Mouse (Mus musculus): ENCODE data around the gene Ddx17. TPM values are rescaled to one million over a fixed set of nuclear protein-coding genes. Genes with fewer than 3 reads are reported as not detected.

Gene Ddx17
- total and polyA plus RNA-seq, 2 experiments: 88.5 to 105 TPM

- TF ChIP-seq CTCF (IDR thresholded peaks at IDR 0.05; ENCODE audit: low read depth, low read length): no peak
- TF ChIP-seq POLR2A (IDR thresholded peaks at IDR 0.05; ENCODE audit: extremely low read depth, insufficient read depth, low read length): no peak
- WGBS: 25% methylated on average over 18 of the region's 18 CpGs
- no peaks in the 10 kb centered on the region for H3K79me2 ChIP-seq (ENCODE audit: control insufficient read depth, insufficient read depth, low read length)
- H3K27me3 ChIP-seq (ENCODE audit: control insufficient read depth, insufficient read depth, low read length): peaks cover 21% of the 10 kb centered on the region
- no peak overlapping the region for H3K9ac ChIP-seq (ENCODE audit: low read depth, low read length)
- no peaks in the 10 kb centered on the region; the same call in 1 of the 2 replicates for H3K4me1 ChIP-seq (ENCODE audit: control insufficient read depth, insufficient read depth, low read length)
- no peaks in the 10 kb centered on the region for H3K36me3 ChIP-seq (ENCODE audit: control insufficient read depth, insufficient read depth, low read length)
- H3K27ac ChIP-seq (replicated peaks; ENCODE audit: insufficient read depth, low read depth, low read length): no peak overlapping the region
- H3K4me3 ChIP-seq (ENCODE audit: insufficient read depth, low read depth, low read length): no peak overlapping the region
- DNase-seq (ENCODE audit: extremely low read depth, low read depth, low spot score): no peak
Measured at GRCm38 (mm10) chr15:79502891-79503341, 43.6 kb downstream of the Ddx17 start.

- H3K27me3 ChIP-seq (ENCODE audit: control insufficient read depth, insufficient read depth, low read length): peaks cover 12% of the 10 kb centered on the region
- no peaks in the 10 kb centered on the region for H3K36me3 ChIP-seq (ENCODE audit: control insufficient read depth, insufficient read depth, low read length)
- no peak for DNase-seq (ENCODE audit: extremely low read depth, low read depth, low spot score)
- H3K4me1 ChIP-seq (ENCODE audit: control insufficient read depth, insufficient read depth, low read length): no peaks in the 10 kb centered on the region; the same call in 1 of the 2 replicates
- H3K27ac ChIP-seq (replicated peaks; ENCODE audit: insufficient read depth, low read depth, low read length): no peak overlapping the region
- H3K9ac ChIP-seq (ENCODE audit: low read depth, low read length): no peak overlapping the region
- WGBS: 83% methylated on average over 17 of the region's 17 CpGs
- H3K79me2 ChIP-seq (ENCODE audit: control insufficient read depth, insufficient read depth, low read length): no peaks in the 10 kb centered on the region
- TF ChIP-seq CTCF (IDR thresholded peaks at IDR 0.05; ENCODE audit: low read depth, low read length): no peak
- H3K4me3 ChIP-seq (ENCODE audit: insufficient read depth, low read depth, low read length): no peak overlapping the region
Measured at GRCm38 (mm10) chr15:79500110-79500509, 46.4 kb downstream of the Ddx17 start.

GRCm38 (mm10) chr15:79493527-79493926 lies 53.0 kb downstream of the Ddx17 start:
- no peaks in the 10 kb centered on the region for H3K36me3 ChIP-seq (ENCODE audit: control insufficient read depth, insufficient read depth, low read length)
- TF ChIP-seq CTCF (IDR thresholded peaks at IDR 0.05; ENCODE audit: low read depth, low read length) (no peak), POLR2A (IDR thresholded peaks at IDR 0.05; ENCODE audit: extremely low read depth, insufficient read depth, low read length) (no peak)
- H3K79me2 ChIP-seq (ENCODE audit: control insufficient read depth, insufficient read depth, low read length): no peaks in the 10 kb centered on the region
- H3K9ac ChIP-seq (ENCODE audit: low read depth, low read length): no peak overlapping the region
- no peaks in the 10 kb centered on the region; the same call in 1 of the 2 replicates for H3K27me3 ChIP-seq (ENCODE audit: control insufficient read depth, insufficient read depth, low read length)
- no peak for DNase-seq (ENCODE audit: extremely low read depth, low read depth, low spot score)
- WGBS: 59% methylated on average over 18 of the region's 18 CpGs
- H3K4me3 ChIP-seq (ENCODE audit: insufficient read depth, low read depth, low read length): no peak overlapping the region
- no peaks in the 10 kb centered on the region for H3K4me1 ChIP-seq (ENCODE audit: control insufficient read depth, insufficient read depth, low read length)
- H3K27ac ChIP-seq (replicated peaks; ENCODE audit: insufficient read depth, low read depth, low read length): no peak overlapping the region

- H3K27ac ChIP-seq (replicated peaks; ENCODE audit: insufficient read depth, low read depth, low read length): no peak overlapping the region
- no peaks in the 10 kb centered on the region for H3K4me1 ChIP-seq (ENCODE audit: control insufficient read depth, insufficient read depth, low read length)
- H3K4me3 ChIP-seq (ENCODE audit: insufficient read depth, low read depth, low read length): no peak overlapping the region
- TF ChIP-seq CTCF (IDR thresholded peaks at IDR 0.05; ENCODE audit: low read depth, low read length): no peak
- TF ChIP-seq POLR2A (IDR thresholded peaks at IDR 0.05; ENCODE audit: extremely low read depth, insufficient read depth, low read length): no peak
- H3K9ac ChIP-seq (ENCODE audit: low read depth, low read length): no peak overlapping the region
- H3K27me3 ChIP-seq (ENCODE audit: control insufficient read depth, insufficient read depth, low read length): no peaks in the 10 kb centered on the region; the same call in 1 of the 2 replicates
- H3K79me2 ChIP-seq (ENCODE audit: control insufficient read depth, insufficient read depth, low read length): no peaks in the 10 kb centered on the region
- 81% methylated on average over 11 of the region's 11 CpGs for WGBS
- H3K36me3 ChIP-seq (ENCODE audit: control insufficient read depth, insufficient read depth, low read length): no peaks in the 10 kb centered on the region
- no peak for DNase-seq (ENCODE audit: extremely low read depth, low read depth, low spot score)
Measured at GRCm38 (mm10) chr15:79489463-79489862, 57.1 kb downstream of the Ddx17 start.

- Histone ChIP-seq H3K4me1 (ENCODE audit: control insufficient read depth, insufficient read depth, low read length) (no peaks in the 10 kb centered on the region), H3K9ac (ENCODE audit: low read depth, low read length) (no peak overlapping the region), H3K27ac (replicated peaks; ENCODE audit: insufficient read depth, low read depth, low read length) (no peak overlapping the region), H3K79me2 (ENCODE audit: control insufficient read depth, insufficient read depth, low read length) (no peaks in the 10 kb centered on the region), H3K27me3 (ENCODE audit: control insufficient read depth, insufficient read depth, low read length) (no peaks in the 10 kb centered on the region), H3K36me3 (ENCODE audit: control insufficient read depth, insufficient read depth, low read length) (no peaks in the 10 kb centered on the region), H3K4me3 (ENCODE audit: insufficient read depth, low read depth, low read length) (no peak overlapping the region)
- TF ChIP-seq CTCF (IDR thresholded peaks at IDR 0.05; ENCODE audit: low read depth, low read length): no peak
- TF ChIP-seq POLR2A (IDR thresholded peaks at IDR 0.05; ENCODE audit: extremely low read depth, insufficient read depth, low read length): no peak
- 20% methylated on average over 15 of the region's 15 CpGs for WGBS
- DNase-seq (ENCODE audit: extremely low read depth, low read depth, low spot score): no peak
Measured at GRCm38 (mm10) chr15:79481181-79481688, 65.3 kb downstream of the Ddx17 start.

Other genes with a start within 250 kb of the Ddx17 start
- gene Pla2g6, start 218.4 kb downstream of the Ddx17 start, total RNA-seq (2014; rRNA removed): 16.3 and 29.3 TPM in 2 replicates
- gene Pla2g6, start 218.4 kb downstream of the Ddx17 start, polyA plus RNA-seq (2012; rRNA removed): 24.5 and 25.1 TPM in 2 replicates
- 8.5 and 10.8 TPM in 2 replicates for gene Maff, start 200.1 kb downstream of the Ddx17 start, total RNA-seq (2014; rRNA removed)
- gene Maff, start 200.1 kb downstream of the Ddx17 start, polyA plus RNA-seq (2012; rRNA removed): 0.75 and 0.89 TPM in 2 replicates
- gene Tmem184b, start 143.2 kb downstream of the Ddx17 start, total RNA-seq (2014; rRNA removed): 6.0 and 10.1 TPM in 2 replicates
- 46.8 and 48.7 TPM in 2 replicates for gene Tmem184b, start 143.2 kb downstream of the Ddx17 start, polyA plus RNA-seq (2012; rRNA removed)
- 4.3 and 6.8 TPM in 2 replicates for gene Csnk1e, start 91.2 kb downstream of the Ddx17 start, total RNA-seq (2014; rRNA removed)
- gene Csnk1e, start 91.2 kb downstream of the Ddx17 start, polyA plus RNA-seq (2012; rRNA removed): 4.7 and 6.6 TPM in 2 replicates
- gene Kcnj4, start 41.5 kb downstream of the Ddx17 start, total RNA-seq (2014; rRNA removed): 0.07 TPM in 1 of 2 replicates, not detected in the other
- not detected in 2 replicates for gene Kcnj4, start 41.5 kb downstream of the Ddx17 start, polyA plus RNA-seq (2012; rRNA removed)
- gene Kdelr3, start 30.3 kb downstream of the Ddx17 start, total RNA-seq (2014; rRNA removed): 0.54 and 0.83 TPM in 2 replicates
- 0.50 and 0.67 TPM in 2 replicates for gene Kdelr3, start 30.3 kb downstream of the Ddx17 start, polyA plus RNA-seq (2012; rRNA removed)
- 0.09 TPM in 1 of 2 replicates, not detected in the other for gene Dmc1, start 58.4 kb upstream of the Ddx17 start, total RNA-seq (2014; rRNA removed)
- gene Dmc1, start 58.4 kb upstream of the Ddx17 start, polyA plus RNA-seq (2012; rRNA removed): not detected in 2 replicates
- gene Fam227a, start 112.2 kb upstream of the Ddx17 start, total RNA-seq (2014; rRNA removed): 0.83 and 1.1 TPM in 2 replicates
- 0.14 and 0.20 TPM in 2 replicates for gene Fam227a, start 112.2 kb upstream of the Ddx17 start, polyA plus RNA-seq (2012; rRNA removed)
- 6.6 and 6.8 TPM in 2 replicates for gene Cby1, start 112.5 kb upstream of the Ddx17 start, total RNA-seq (2014; rRNA removed)
- gene Cby1, start 112.5 kb upstream of the Ddx17 start, polyA plus RNA-seq (2012; rRNA removed): 3.3 and 4.4 TPM in 2 replicates
- 46.0 and 52.8 TPM in 2 replicates for gene Tomm22, start 124.1 kb upstream of the Ddx17 start, total RNA-seq (2014; rRNA removed)
- 22.2 and 23.9 TPM in 2 replicates for gene Tomm22, start 124.1 kb upstream of the Ddx17 start, polyA plus RNA-seq (2012; rRNA removed)
- 19.0 and 25.6 TPM in 2 replicates for gene Josd1, start 141.2 kb upstream of the Ddx17 start, total RNA-seq (2014; rRNA removed)
- 21.9 and 22.6 TPM in 2 replicates for gene Josd1, start 141.2 kb upstream of the Ddx17 start, polyA plus RNA-seq (2012; rRNA removed)
- gene Gtpbp1, start 144.1 kb upstream of the Ddx17 start, total RNA-seq (2014; rRNA removed): 8.1 and 8.5 TPM in 2 replicates
- 12.8 and 13.2 TPM in 2 replicates for gene Gtpbp1, start 144.1 kb upstream of the Ddx17 start, polyA plus RNA-seq (2012; rRNA removed)
- gene Sun2, start 195.8 kb upstream of the Ddx17 start, total RNA-seq (2014; rRNA removed): 33.9 and 45.8 TPM in 2 replicates
- 29.7 and 33.4 TPM in 2 replicates for gene Sun2, start 195.8 kb upstream of the Ddx17 start, polyA plus RNA-seq (2012; rRNA removed)
- 4.5 and 6.2 TPM in 2 replicates for gene Dnal4, start 231.1 kb upstream of the Ddx17 start, total RNA-seq (2014; rRNA removed)
- gene Dnal4, start 231.1 kb upstream of the Ddx17 start, polyA plus RNA-seq (2012; rRNA removed): 14.2 and 14.9 TPM in 2 replicates

All from liver, adult 2 months (tissue).